Mouse (Mus musculus) hindbrain, embryonic 16.5 days (tissue): ENCODE measurements at regions not wholly inside any gene's neighbourhood (a gene's known extent, or its start where the extent isn't known, plus 50 kb on each side); places are given as distances from the start of the nearest gene placed in this dataset.

Experiments
- ATAC-seq: fragments of 200-750 bp; cut with Nextera tagmentation; 2 replicates; pipeline ENCODE4 v1.8.0; 2017; ENCODE audit warnings: moderate TSS enrichment, moderate library complexity
- H3K27ac ChIP-seq: fragments of 300-500 bp; sonication (generic); 2 replicates; pipeline ENCODE4 v1.5.1; 2014; ENCODE audit warnings: low read depth, mild to moderate bottlenecking, control low read depth, low read length, moderate library complexity
- H3K27me3 ChIP-seq: fragments of 300-500 bp; sonication (generic); replicated peaks from 2 replicates; pipeline ENCODE4 v1.6.1; 2014; ENCODE audit warnings: low read length; ENCODE audit not compliant: control insufficient read depth, insufficient read depth
- H3K36me3 ChIP-seq: fragments of 300-500 bp; sonication (generic); 2 replicates; pipeline ENCODE4 v1.6.1; 2014; ENCODE audit warnings: mild to moderate bottlenecking, low read length, moderate library complexity, mixed read lengths; ENCODE audit not compliant: control insufficient read depth, insufficient read depth
- H3K4me1 ChIP-seq: fragments of 300-500 bp; sonication (generic); 2 replicates; pipeline ENCODE4 v1.6.1; 2014; ENCODE audit warnings: low read depth, low read length; ENCODE audit not compliant: control insufficient read depth, insufficient read depth
- H3K4me2 ChIP-seq: fragments of 300-500 bp; sonication (generic); 2 replicates; pipeline ENCODE4 v1.6.1; 2014; ENCODE audit warnings: mild to moderate bottlenecking, low read length, control low read depth, moderate library complexity
- H3K4me3 ChIP-seq: fragments of 300-500 bp; sonication (generic); 2 replicates; pipeline ENCODE4 v1.5.1; 2014; ENCODE audit warnings: mild to moderate bottlenecking, low read length, control low read depth, moderate library complexity
- H3K9ac ChIP-seq: fragments of 300-500 bp; sonication (generic); 2 replicates; pipeline ENCODE4 v1.6.1; 2014; ENCODE audit warnings: low read depth, mild to moderate bottlenecking, control low read depth, low read length, moderate library complexity
- H3K9me3 ChIP-seq: fragments of 300-500 bp; sonication (generic); 2 replicates; pipeline ENCODE4 v1.6.1; 2014; ENCODE audit warnings: mild to moderate bottlenecking, low read length, moderate library complexity; ENCODE audit not compliant: control insufficient read depth
- WGBS: fragments of 180-500 bp; shearing (Covaris S2); extraction: QIAGEN DNeasy Blood & Tissue Kit; methylation state at CpG from one replicate; pipeline ENCODE4 v1.1.7; 2014; 5-methylcytosine and 5-hydroxymethylcytosine counted together

DNA sequence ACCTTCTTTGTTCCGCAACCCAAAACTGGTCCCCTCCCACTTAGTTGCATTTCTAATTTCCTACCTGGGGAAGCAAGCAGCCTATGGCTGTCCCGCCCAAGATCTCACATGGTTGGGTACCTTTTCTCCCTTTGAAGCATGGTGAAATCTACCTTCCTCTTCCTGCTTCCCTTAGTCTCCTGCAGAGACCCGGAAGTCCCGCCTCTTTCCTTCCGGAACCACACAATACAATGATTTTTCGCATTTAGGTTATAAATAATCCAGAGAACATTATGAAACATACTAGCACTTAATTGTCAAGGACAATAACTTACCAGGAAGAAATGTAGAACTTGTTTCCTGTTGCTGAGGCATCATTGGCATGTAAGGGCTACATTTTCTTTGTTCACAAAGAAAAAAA, 58.8 kb downstream of the 1700009N14Rik start:
- Histone ChIP-seq H3K9ac (no peak overlapping the region), H3K4me2 (no peak overlapping the region), H3K27ac (no peak overlapping the region), H3K27me3 (no peaks in the 10 kb centered on the region), H3K9me3 (no peaks in the 10 kb centered on the region), H3K4me1 (no peaks in the 10 kb centered on the region), H3K36me3 (no peaks in the 10 kb centered on the region), H3K4me3 (no peak overlapping the region)
- no peak for ATAC-seq
- 94% methylated on average over 6 of the region's 6 CpGs for WGBS

DNA sequence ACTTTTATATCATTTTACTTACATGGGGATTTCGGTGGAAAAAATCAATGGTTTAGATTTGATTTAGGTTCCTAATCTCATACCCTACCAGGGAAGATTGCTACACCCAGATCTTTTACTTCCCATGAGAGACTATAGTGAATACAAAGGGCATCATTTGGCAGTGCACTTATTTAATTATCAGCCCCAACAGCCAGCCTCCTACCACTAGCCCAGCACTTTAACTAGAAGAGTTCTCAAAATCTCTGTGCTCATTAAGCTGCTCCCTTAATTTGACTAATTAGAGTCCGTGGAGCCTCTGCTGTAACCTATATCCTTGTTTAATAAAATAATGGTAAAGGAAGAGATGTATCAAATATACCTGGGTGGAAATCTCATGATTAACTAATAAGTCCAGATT, 77.4 kb downstream of the 1700009N14Rik start:
- no peak overlapping the region for H3K4me3 ChIP-seq
- no peak for ATAC-seq
- no peaks in the 10 kb centered on the region for H3K36me3 ChIP-seq
- whole genome bisulfite sequencing = 73% methylated on average over 2 of the region's 2 CpGs
- H3K9me3 ChIP-seq = no peaks in the 10 kb centered on the region
- no peak overlapping the region for H3K9ac ChIP-seq
- H3K4me1 ChIP-seq = no peaks in the 10 kb centered on the region
- no peak overlapping the region for H3K4me2 ChIP-seq
- H3K27me3 ChIP-seq = no peaks in the 10 kb centered on the region
- H3K27ac ChIP-seq = no peak overlapping the region

DNA sequence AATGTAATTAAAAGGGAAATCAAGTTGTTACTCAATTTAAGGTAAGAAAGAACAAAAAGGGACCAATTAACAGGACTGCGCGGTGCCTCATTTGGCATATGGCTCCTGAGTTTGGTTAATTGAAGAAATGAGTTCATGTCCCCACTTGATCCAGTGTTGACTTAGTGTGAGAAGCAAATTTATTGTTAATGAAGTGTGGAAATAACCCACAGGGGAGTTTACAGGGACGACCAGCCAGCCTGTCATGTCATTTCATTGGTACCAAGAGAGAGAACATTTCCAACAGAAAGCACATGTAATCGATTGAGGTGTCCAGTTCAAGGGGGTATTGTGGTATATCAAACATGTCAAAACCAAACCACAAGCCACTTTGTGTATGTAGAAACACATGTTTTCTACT, 78.6 kb downstream of the 1700009N14Rik start:
- ATAC-seq = no peak
- H3K9me3 ChIP-seq = no peaks in the 10 kb centered on the region
- H3K4me1 ChIP-seq = no peaks in the 10 kb centered on the region
- H3K27ac ChIP-seq = no peak overlapping the region
- no peak overlapping the region for H3K4me2 ChIP-seq
- H3K9ac ChIP-seq = no peak overlapping the region
- H3K36me3 ChIP-seq = no peaks in the 10 kb centered on the region
- no peaks in the 10 kb centered on the region for H3K27me3 ChIP-seq
- H3K4me3 ChIP-seq = no peak overlapping the region
- 62% methylated on average over 4 of the region's 4 CpGs for WGBS

DNA sequence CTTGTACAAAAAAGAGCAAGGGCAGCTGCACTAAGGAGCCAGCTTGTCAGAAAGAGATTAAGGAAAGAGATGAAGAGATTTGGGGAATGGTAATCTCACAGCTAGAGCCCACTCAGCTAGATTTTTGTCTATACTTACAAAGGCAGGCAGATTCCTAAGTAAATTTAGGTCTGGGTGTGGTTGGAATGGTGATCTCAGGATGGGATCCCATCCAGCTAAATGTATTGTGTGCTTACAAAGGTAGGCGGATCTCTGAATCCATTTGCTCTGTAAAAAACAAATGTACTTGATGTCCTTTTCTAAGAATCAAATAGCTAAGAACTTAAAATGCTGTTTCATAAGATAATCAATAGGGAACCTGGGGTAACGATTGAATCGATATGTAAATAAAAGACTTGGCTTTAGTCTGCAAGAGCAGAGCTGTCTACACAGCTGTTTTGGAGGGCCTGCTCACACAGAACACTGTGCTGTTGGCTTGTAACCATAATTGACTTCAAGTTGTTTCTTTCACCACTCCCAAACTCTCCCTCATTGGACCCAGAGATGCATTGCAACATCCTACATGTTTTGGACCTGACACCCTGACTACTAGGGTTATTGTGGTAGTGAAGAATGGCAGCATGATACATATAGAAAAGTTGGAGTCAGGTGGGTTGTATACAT, 106.1 kb downstream of the 1700009N14Rik start:
- ATAC-seq = no peak
- H3K4me1 ChIP-seq = no peaks in the 10 kb centered on the region
- no peak overlapping the region for H3K4me3 ChIP-seq
- no peaks in the 10 kb centered on the region for H3K9me3 ChIP-seq
- H3K4me2 ChIP-seq = no peak overlapping the region
- no peaks in the 10 kb centered on the region for H3K36me3 ChIP-seq
- no peak overlapping the region for H3K9ac ChIP-seq
- H3K27me3 ChIP-seq = no peaks in the 10 kb centered on the region
- 89% methylated on average over 3 of the region's 3 CpGs for WGBS
- no peak overlapping the region for H3K27ac ChIP-seq

GRCm38 (mm10) chr4:39597426-39597825, 147.3 kb downstream of the 1700009N14Rik start:
- Histone ChIP-seq H3K4me3 (no peak overlapping the region), H3K27me3 (no peaks in the 10 kb centered on the region), H3K4me2 (no peak overlapping the region), H3K4me1 (no peaks in the 10 kb centered on the region), H3K27ac (no peak overlapping the region), H3K9me3 (no peaks in the 10 kb centered on the region), H3K36me3 (no peaks in the 10 kb centered on the region), H3K9ac (no peak overlapping the region)
- no peak for ATAC-seq
- 79% methylated on average over 2 of the region's 2 CpGs for WGBS

DNA sequence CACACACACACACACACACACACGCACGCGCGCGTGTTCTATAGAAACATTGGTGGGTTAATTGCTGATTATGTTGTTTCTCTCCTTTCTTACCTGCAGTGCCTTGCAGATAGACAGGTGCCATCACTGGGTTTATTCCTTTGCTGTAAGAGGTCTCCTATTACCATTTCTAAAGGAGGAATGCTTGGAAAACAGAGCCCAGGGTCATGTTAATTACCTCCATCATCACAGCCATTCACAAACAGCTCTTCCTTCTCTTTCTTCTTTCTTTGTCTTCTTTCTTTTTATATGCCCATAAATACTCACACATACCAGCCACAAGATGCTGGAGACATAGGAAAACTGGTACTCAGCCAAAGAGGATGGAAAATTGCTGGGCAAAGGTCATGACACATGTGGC, 155.0 kb downstream of the 1700009N14Rik start:
- ATAC-seq = no peak
- Histone ChIP-seq H3K36me3 (no peaks in the 10 kb centered on the region), H3K27me3 (no peaks in the 10 kb centered on the region), H3K4me1 (no peaks in the 10 kb centered on the region), H3K9ac (no peak overlapping the region), H3K4me2 (no peak overlapping the region), H3K27ac (no peak overlapping the region), H3K9me3 (no peaks in the 10 kb centered on the region), H3K4me3 (no peak overlapping the region)
- 98% methylated on average over 5 of the region's 5 CpGs for WGBS

GRCm38 (mm10) chr4:39644136-39644535, 194.0 kb downstream of the 1700009N14Rik start:
- no peaks in the 10 kb centered on the region for H3K4me1 ChIP-seq
- H3K9me3 ChIP-seq = no peaks in the 10 kb centered on the region
- WGBS = 71% methylated on average over 7 of the region's 7 CpGs
- H3K27ac ChIP-seq = no peak overlapping the region
- no peaks in the 10 kb centered on the region for H3K36me3 ChIP-seq
- no peak overlapping the region for H3K9ac ChIP-seq
- H3K27me3 ChIP-seq = no peaks in the 10 kb centered on the region
- ATAC-seq = no peak
- no peak overlapping the region for H3K4me2 ChIP-seq
- no peak overlapping the region for H3K4me3 ChIP-seq

DNA sequence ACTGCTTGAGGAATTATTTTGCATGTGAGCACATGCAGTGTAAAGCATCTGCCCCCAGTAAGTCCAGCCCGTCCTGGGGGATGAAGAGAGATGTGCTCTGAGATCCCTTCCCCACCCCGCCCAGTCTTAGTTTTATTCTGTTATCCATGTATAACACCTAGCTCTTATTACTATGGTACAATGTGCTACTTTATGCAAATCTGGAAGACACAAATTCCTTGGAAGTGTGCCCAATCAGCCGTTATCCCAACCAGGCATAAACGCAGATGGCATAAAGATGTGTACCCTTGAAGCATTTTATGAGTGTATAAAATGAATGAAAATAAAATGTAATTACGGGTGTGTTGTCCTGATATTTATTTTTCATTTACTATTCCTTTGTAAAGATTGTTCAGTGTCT, 194.8 kb downstream of the 1700009N14Rik start:
- no peaks in the 10 kb centered on the region for H3K36me3 ChIP-seq
- 67% methylated on average over 5 of the region's 5 CpGs for WGBS
- H3K4me1 ChIP-seq = no peaks in the 10 kb centered on the region
- ATAC-seq = no peak
- H3K9me3 ChIP-seq = no peaks in the 10 kb centered on the region
- H3K4me2 ChIP-seq = no peak overlapping the region
- H3K27me3 ChIP-seq = no peaks in the 10 kb centered on the region
- no peak overlapping the region for H3K4me3 ChIP-seq
- no peak overlapping the region for H3K9ac ChIP-seq
- H3K27ac ChIP-seq = no peak overlapping the region

DNA sequence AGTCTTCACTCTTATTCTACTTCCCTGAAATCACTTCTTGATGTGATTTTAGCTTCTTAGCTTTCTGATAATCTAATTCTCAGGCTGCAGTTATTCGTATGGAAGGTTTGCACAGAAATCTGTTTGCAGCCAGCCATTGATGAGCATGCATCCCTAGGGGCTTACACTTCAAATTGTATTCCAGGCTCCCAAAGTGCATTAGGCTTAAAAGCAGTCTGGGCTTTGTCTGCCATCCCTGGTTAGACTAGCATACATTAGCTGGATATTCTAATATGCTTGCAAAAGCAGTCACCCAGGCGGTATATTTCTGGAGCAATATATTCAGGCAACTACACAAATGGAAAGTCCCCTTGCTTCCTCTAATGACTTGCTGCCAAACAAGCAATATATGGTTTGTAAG, 210.4 kb downstream of the 1700009N14Rik start:
- Histone ChIP-seq H3K9me3 (no peaks in the 10 kb centered on the region), H3K27ac (no peak overlapping the region), H3K4me2 (no peak overlapping the region), H3K4me1 (no peaks in the 10 kb centered on the region), H3K9ac (no peak overlapping the region), H3K36me3 (no peaks in the 10 kb centered on the region), H3K4me3 (no peak overlapping the region), H3K27me3 (no peaks in the 10 kb centered on the region)
- no peak for ATAC-seq
- 56% methylated on average over 2 of the region's 2 CpGs for WGBS

- Histone ChIP-seq H3K4me3 (no peak overlapping the region), H3K4me2 (no peak overlapping the region), H3K36me3 (no peaks in the 10 kb centered on the region), H3K27me3 (no peaks in the 10 kb centered on the region), H3K9me3 (no peaks in the 10 kb centered on the region), H3K27ac (no peak overlapping the region), H3K4me1 (no peaks in the 10 kb centered on the region), H3K9ac (no peak overlapping the region)
- ATAC-seq = no peak
- WGBS = 74% methylated on average over 7 of the region's 7 CpGs
These were observed 222.5 kb downstream of the 1700009N14Rik start for GRCm38 (mm10) chr4:39672609-39673008.
